In genomic region chr8:24228148-24228547, GRCm38 (mm10) we compare ENCODE assay signal across 10 mouse cellular contexts.
A peak's percentile ranks its signal among the peaks of the same experiment; 100 is the strongest.
DNase-seq lines count a peak whose midpoint lies in the region; ATAC-seq lines count a peak whose summit lies in the region.
"Had no signal": no experiment of that assay in that cellular context is flagged by ENCODE, and none has a peak within 500 bp of the region (broad histone marks: within the 10 kb centered on the region; RNA-seq: fewer than 3 reads in every experiment).

No protein-coding gene starts in this region.

- ATAC-seq in frontal cortex, adult (ENCODE audit: low TSS enrichment) = peak; percentile 95

- peak; percentile 25 for DNase-seq in heart, adult 8-10 months (ENCODE audit: low spot score)
- DNase-seq in heart, postnatal 4 days = no peak
- peak; percentile 73 to 75 for DNase-seq in layer of hippocampus, adult 18-20 months (ENCODE audit: low spot score in 2 of 2)
- DNase-seq in left cerebral cortex, postnatal 36 days (ENCODE audit: low spot score in 2 of 2) = peak; percentile 82 to 83
- DNase-seq in embryo, embryonic 10 days (ENCODE audit: low spot score) = no peak
- DNase-seq in adrenal gland, adult 18-20 months (ENCODE audit: low spot score in 2 of 2) = no peak
- DNase-seq: adrenal gland, postnatal 36 days; kidney, adult 2 months; lung, embryonic 14.5 days had no signal

- intact Hi-C loops in left cerebral cortex, postnatal 36 days (cut with DNase I) = no loop called here

Comparison
In these comparisons a context has a peak if more than half of its experiments do, and no peak if none do; other contexts are left out.
1. DNase-seq: peak in heart, adult 8-10 months (single experiment), layer of hippocampus, adult 18-20 months (2 of 2) and left cerebral cortex, postnatal 36 days (2 of 2); none in heart, postnatal 4 days (single experiment), embryo, embryonic 10 days (single experiment) and adrenal gland, adult 18-20 months (0 of 2).